Mouse (Mus musculus) ES-CJ7 (cell line): Measurements from ENCODE around the gene Gm10518.
"Not testable (repeated sequence)": the region's sequence is repeated elsewhere in the genome, so short reads cannot be mapped to it uniquely, and the experiment has no call there.

Experiments used
- DNase-seq: peaks from one replicate; pipeline ENCODE4 v3.0.0; 2011; ENCODE audit warnings: low read depth, low spot score

The Gm10518 gene

DNA sequence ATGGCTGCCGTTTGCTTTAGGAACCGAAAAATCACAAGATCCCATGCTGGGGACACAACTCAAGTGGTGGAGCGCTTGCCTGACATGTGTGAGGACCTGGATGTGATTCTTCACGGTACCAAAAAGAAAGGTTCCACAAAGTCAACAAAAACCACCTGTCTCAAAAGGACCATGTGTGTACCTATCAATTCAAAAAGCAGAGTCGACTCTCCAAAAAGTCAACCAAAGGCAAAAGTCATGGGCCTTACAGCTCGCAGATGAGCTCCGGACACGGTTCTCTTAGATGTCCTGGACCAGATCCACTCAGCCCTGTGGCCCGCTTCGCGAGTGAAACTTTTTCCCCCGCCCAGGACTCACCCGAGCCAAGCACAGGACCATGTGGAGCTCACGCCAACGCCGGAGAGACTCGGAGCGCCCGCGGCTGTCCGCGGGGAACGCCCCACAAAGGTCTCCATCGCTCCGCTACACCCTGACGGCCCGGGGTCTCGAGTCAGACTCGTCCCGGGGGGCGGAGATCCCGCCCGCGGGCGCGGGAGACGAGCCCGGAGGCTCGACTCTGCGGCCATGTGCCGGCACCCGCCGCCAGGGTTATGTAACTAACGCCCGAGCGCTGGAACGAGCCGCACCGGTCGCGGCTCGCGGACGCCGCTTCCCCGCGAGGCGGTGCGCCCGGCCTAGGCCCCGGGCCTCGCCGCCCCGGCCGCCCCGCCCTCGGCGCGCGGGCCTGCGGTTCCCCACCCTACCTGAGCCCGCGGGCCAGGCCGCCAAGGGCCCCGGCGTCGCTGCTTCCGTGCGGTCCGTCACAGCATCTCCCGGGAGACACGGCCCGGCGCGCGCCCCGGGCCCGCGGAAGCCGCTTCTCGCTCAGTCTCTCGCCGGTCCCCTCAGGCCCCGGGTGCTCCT, at the start of gene Gm10518:
Gene Gm10518 (plus strand): TSS at position 767 of the 903 bp plus-strand sequence.
- DNase-seq: peak; percentile 48

DNA sequence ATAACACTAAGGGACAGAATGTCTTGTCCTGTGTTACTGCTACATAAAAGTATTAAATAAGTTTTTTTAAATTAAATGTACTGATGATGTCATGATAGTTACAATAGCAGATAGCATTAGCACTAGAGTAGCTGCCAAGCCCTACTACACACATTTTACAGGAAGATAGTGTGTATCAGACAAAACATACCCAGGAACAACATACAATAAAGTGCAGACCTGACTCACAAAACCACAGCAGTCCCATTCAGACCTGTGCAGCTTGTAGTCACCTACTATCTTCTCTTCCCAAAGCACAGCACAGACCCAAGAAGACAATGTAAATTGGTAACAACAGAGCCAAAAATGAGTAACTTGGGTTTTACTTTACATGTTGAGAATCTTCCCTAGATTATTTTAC, 46.7 kb upstream of the Gm10518 start:
- no peak for DNase-seq

DNA sequence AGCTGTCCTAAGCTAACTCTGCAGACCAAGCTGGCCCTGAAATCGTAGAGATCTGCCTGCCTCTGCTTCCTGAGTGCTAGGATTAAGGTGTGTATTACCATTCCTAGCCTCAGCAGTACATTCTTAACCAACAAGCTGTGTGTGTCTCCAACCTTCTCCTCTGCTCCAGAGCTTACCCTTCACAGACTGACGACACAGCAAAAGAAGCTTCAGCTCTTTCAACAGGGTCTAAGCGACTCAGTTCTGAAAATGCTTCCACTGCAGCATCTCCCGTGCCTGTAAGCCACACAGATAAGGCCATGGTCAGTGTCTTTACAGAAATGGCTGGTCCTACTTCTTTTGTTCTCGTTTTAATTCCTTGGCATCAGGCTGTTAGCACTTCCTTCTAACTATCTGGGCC, 43.1 kb upstream of the Gm10518 start:
- no peak for DNase-seq

DNA sequence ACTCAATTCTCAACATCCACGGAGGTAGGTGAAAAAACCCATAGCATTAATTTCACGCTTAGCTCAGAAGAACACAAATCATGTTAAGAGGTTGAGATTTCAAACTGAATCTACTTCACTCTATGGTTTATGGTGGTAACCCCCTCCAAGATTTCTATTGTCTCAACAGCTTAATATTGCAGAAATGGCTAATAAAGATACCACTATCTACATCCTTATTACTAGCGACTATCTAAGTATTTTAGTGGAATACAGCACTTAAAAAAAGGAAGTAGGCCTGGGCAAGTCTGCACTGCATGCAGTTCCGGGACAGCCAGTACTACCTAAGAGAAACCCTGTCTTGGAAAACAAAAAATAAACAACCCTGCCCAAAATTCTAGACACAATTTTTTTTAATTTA, 42.6 kb upstream of the Gm10518 start:
- DNase-seq: no peak

DNA sequence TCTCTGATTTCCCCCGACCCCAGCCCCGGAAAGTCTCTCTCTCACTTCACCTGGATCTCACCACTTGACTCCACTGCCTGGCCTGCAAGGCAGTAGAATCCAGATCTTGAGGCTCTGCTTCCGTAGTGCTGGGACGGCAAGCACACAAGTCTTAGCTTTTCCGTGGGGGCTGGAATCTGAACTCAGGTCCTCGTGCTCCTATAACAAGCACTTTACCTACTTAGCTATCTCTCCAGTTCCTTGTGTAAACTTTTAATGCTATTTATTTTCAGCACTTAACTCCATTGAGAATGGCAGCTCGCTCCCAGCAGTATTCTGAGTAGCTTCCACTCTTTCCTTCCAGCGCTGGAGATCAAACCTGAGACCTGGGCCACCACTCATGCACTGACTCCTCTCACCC, 26.3 kb upstream of the Gm10518 start:
- no peak for DNase-seq

DNA sequence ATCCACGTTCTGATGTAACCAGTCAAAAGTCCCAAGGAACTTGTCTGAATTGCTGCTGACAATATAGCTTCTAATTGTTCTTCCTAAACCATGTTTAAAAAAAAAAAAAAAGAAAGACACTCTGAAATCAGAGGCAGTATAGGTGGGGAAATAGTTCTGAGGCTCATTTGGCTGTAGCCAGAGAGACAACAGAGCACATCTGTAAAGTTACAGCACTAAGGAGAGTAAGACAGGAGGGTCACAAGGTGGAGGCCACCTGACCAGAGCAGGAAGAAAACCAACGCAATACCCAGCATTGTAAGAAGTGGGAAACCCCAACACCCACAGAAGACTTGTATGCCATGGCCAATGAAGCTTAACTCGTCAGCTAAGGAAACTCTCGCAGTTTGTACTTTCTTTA, 19.1 kb upstream of the Gm10518 start:
- no peak for DNase-seq

DNA sequence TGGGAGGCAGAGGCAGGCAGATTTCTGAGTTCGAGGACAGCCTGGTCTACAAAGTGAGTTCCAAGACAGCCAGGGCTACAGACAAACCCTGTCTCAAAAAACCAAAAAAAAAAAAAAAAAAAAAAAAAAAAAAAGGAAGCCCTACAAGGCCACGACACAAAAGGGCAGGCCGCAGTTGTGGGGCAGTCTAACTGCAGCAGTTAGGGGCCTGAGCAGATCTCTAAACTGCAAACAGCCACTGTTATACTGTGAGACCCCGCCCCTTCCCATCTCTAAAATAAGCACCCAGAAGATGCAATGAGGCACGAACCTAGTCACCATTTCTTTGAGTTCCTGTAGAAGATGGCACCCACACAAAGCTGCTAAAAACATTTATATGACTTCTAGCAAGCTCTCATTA, 17.7 kb upstream of the Gm10518 start:
- DNase-seq: no peak

DNA sequence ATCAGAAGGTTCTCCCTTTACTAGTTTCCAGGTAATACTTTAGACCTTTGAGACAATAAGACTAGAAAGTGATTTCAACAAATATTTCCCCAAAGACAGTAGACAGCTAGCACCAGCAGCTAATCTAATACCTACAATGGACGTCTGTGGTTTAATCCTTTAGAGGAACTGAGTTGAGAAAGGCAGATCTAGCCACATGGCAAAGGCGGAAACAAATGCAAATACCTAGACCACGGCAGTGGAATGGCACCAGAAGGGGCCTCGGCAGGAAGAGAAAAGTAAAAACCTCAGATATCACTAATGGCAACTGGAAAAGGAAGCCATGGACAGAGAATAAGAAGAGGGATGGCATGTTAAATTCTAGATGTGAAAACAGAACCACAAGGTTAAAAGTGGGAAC, 15.9 kb upstream of the Gm10518 start:
- DNase-seq: no peak

DNA sequence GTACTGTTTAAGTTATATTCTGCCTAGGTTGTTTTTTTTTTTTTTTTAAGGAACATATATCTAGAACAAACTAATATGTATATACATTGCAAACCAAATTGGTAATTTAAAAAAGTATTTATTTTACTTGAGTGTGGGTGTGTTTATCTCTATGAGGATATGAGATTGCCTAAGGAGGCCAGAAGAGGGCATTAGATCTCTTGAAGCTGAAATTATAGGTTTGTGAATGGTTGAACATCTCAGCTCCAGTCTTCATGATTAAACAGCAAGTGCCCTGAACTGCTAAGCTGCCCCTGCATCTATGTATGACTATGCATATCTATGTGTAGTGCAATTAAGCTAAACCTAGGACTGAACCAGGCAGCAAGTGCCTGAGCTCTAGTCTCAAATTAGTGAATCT, 4.4 kb upstream of the Gm10518 start:
- DNase-seq: no peak

DNA sequence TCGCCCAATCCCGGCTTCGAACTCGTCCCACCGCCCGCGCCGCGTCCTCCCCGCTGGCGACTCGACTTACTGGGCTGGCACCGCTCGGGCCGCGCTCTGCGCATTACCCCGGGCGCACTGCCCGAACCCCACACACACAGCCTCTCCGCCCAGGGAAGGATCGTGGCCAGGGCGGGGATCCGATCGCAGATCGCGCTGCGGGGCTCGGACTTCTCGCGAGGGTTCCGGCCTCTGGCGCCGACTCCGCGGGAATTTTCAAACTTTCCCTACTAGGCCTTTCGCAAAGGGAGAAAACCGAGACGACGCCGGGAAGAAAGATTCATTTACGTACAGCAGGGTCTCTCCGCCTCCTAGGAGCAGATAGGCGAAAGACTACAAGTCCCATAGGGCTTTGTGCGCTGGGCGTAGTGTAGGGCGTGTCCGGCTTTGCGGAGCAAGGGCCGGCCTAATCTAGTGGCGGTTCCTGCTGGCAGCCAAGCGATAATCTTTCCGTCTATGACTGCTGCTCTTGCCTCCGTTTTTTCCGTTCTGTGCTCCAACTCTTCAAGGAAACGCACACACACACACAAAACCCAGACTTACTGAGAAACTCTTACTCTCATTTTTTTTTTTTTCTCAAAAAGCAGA, 450 bp downstream of the Gm10518 start, which contains the start of gene Ahctf1:
Gene Ahctf1 (minus strand): TSS at position 168 of the 627 bp plus-strand sequence.
- DNase-seq: peak; percentile 100

DNA sequence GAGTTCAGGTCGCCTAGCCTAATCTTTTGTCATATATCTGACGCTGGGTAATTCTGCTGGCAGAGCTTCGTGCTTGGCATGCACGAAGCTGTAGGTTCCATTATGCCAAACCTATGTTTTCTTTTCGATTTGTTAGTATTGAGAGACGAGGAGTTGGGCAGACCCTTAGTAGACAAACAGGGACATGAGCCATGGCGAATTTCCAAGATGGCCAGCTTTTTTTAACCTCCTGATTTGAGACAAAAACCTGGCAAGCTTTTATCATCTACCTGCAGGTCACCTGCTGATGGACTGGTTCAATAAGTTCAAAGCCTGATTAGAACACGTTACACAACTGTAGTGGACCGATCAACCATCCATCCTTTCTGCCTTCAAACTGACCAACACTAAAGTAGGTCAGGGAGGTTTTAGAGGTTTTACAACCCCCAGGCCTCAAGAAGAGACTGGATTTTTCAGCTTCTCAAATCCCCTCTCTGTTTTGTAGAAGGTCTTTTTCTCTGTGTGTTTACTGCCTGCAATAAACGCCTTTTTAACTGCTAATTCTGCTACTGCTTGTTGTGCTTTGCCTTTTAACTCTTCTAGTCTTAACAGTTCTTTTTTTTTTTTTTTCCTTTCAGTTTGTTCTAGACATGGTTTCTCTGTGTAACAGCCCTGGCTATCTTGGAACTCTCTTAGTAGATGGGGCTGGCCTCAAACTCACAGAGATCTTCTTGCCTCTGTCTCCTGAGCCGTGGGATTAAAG, 1.1 kb downstream of the Gm10518 start:
- DNase-seq: no peak

DNA sequence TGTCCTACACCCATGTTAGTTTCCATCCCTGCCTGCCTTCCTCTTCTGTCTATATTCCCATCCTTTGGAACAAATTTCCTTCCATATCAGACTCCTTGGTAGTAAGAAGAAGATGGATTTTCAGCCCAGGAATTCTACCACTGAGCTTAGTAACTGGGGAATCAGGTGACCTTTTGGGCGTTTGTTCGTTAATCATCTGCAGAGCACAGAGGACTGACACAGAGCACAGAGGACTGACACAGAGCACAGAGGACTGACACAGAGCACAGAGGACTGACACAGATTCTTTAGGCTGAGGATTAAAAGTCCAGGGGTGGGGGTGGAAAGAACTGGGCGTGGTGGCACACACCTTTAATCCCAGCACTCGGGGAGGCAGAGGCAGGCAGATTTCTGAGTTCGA, 2.6 kb downstream of the Gm10518 start:
- no peak for DNase-seq

DNA sequence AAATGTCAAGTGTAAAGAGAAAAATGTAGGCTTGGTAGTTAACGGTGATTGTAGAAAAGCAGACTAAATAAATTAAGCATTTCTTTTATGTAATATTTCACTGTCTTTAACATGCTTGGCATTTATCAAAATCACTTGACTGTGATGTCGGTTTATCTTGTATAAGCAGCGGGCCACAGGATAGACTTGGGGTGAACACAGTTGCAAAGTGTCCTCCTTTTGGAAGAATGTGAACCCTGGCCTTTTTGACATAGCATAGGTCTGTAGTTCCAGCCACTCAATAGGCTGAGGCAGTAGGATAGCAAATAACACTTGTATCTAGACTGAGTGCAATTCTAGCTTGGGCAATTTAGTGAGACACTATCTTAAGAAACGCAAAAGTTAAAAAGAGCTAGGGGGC, 4.3 kb downstream of the Gm10518 start:
- no peak for DNase-seq

DNA sequence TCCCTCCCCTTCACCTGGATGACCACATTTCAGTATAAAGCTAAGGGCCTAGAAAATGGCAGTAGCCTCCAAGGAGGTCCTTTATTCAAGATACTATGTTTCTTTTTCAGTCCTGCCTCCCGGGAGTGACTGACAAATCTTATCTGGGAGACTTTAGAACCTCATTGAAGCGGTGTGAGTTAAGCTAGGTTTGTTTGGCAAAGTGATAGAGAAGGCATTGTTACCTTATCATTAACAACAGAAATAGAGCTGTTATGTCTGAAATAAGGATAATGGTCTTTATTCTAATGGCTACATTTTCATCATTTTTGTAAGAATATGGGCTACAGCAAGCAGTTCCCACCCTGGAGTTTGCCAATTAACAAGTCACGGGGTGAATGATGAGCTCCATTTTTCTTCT, 5.1 kb downstream of the Gm10518 start:
- no peak for DNase-seq

DNA sequence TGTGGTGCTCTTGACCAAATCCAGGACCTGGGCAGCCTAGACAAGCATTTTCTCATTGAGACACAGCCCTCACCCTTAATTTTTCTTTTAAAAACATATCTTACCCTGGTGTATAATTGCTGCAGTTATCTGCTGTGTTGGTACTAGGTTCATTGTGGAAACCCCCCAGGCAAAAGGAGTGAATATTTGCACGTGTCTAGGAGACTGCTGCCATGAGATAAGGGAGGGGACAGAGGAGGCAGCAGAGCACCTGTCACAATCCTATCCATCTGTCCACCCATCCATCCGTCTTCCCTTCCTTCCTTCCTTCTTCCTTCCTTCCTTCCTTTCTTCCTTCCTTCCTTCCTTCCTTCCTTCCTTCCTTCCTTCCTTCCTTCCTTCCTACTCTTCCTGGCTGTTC, 10.2 kb downstream of the Gm10518 start:
- no peak for DNase-seq

DNA sequence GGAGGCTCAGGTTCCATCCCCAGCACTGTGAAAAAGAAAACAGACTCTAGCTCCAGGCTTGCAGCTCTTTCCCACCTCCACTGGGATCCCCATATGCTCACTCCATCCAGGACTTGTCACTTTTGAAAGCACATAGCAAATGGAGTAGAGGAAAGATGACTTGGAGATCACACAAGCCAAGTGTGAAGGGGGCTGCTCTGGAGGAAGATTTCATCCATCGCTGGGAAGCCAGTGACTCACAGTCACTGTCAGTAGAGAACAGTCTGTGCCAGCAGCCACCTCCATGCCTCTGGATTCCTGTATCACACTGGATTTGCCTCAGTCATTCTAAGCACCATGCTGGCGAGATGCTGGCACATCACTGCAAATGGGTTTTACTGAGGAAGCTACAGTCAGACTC, 11.4 kb downstream of the Gm10518 start:
- DNase-seq: no peak

DNA sequence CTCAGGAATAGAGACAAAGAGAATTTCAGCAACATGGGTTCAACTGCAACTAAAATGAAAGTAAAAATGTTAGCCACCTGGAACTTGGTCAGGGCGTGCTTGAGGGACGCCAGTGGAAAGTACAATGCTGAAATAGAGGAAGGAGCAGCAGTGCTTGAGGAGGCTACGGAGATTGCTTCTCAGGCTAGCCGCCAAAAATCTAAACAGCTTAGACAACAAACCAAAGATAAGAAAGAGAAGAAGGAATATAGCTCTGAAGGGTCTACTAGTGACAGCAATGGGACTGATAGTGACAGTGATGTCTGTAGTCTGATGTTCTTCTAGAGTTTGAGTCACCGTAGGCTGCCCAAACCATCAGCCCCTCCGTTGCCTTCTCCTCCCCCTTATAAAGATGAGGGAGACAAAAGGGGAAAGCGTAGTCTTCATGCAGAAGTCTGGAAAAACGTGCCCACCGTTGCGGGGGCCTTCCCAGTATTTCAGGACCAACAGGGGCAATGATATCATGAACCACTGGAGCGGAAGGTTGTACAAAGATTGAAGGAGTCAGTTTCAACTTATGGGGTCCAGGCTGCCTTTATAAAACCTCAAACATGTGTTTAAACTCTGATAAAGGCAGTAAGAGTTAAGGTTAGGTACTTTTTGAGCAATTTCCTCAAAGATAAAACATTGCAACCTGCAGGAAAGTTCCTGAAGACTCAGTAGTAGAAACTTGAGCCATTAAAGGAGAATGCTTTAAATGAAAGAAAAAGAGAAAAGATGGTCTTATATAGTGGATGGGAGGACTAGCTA, 15.5 kb downstream of the Gm10518 start:
- not testable (repeated sequence) for DNase-seq

DNA sequence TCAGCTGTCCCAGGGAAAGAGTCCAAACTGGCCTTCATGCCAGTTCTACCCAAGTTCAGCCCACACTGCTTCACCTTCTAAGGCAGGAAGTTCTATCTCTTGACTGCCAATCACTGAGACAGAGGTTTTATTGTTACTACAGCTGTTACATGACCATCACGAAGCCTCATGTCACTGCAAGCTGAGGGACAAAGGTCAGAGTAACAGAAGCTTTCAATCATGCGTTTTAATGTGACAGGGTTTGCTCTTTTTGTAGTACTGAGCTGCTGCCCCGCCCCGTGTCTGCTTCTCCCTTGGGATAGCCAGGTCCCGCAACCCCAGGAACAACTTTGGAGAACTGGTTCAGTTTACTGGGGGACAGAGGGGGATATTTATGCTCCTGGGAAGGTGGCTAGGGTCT, 21.4 kb downstream of the Gm10518 start:
- DNase-seq: no peak

DNA sequence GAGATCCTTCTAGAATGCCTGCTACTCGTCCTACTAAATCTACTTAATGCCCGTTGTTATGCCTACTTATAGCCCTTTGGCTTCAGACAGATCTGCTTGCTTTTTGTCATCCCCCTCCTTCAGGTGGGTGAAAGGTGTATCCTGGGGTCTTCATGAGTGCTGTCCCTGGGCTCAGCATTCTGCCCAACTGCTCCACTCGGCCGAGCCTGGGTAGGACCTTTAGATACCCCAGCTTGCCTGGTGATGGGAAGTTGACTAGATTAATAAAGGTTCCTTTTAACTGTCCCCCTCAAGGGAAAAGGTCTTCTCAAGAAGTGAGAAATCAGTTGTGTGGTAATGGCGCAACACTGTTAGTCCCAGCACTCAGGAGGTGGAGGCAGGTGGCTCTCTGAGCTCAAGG, 24.9 kb downstream of the Gm10518 start:
- no peak for DNase-seq

DNA sequence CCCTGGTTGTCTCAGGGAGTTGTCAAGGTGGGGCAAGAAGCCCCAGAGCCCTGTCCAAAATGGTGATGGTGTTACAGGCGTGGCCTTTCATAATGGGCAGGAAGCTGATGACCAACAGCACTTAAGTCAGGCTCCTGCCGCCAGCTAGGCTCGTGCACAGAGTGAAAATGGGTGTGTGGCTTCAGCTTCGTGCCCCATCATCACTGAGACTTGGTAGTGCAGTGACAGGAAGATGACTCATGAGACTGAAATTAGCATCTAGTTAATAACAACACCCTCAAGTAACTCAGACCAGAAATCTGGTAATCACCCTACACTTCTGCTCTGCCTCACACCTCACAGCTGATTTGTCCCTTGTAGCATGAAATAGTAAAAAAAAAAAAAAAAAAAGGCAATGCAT, 25.7 kb downstream of the Gm10518 start:
- no peak for DNase-seq

DNA sequence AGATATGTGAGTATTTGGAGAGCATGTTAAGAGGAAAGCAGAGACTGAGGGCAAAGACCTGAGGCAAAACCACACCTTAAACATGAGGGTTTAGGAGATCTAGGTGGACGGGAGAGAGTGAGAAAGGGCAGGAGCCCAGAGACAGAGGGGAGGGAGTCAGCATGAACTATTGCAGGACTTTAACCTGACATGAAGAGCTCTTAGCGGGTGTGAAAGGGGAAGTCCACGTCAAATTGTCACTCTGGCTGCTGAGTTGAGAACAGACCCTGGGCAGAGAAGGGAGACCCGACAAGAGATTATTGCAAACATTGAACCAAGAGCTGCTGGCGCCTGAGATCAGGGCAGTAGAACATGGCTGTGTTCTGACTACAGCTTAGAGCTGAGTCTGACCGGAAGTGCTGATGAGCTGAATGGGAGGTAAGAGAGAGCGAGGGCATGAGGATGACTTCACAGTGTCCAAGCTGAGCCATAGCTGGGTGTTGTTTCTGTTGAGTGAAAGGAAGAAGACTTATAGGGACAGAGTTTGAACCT, 29.6 kb downstream of the Gm10518 start:
- no peak for DNase-seq
